Mouse (Mus musculus): ENCODE measurements at regions not wholly inside any gene's neighbourhood (a gene's known extent, or its start where the extent isn't known, plus 50 kb on each side); places are given as distances from the start of the nearest gene placed in this dataset.
A peak's percentile ranks its signal among the peaks of the same experiment; 100 is the strongest.

- DNase-seq (ENCODE audit: low spot score in 2 of 2), result no peak
Measured at GRCm38 (mm10) chr5:119477926-119478325, 192.5 kb upstream of the Tbx3 start.

- DNase-seq (ENCODE audit: low spot score in 2 of 2), result no peak
Measured at GRCm38 (mm10) chr5:119478331-119478730, 192.1 kb upstream of the Tbx3 start.

- DNase-seq (ENCODE audit: low spot score in 2 of 2), result no peak
Measured at GRCm38 (mm10) chr5:119480191-119481190, 190.0 kb upstream of the Tbx3 start.

- DNase-seq (ENCODE audit: low spot score in 2 of 2), result no peak
Measured at GRCm38 (mm10) chr5:119483706-119484105, 186.8 kb upstream of the Tbx3 start.

GRCm38 (mm10) chr5:119486196-119486595, 184.3 kb upstream of the Tbx3 start:
- no peak for DNase-seq (ENCODE audit: low spot score in 2 of 2)

- no peak for DNase-seq (ENCODE audit: low spot score in 2 of 2)
Measured at GRCm38 (mm10) chr5:119487184-119487583, 183.3 kb upstream of the Tbx3 start.

GRCm38 (mm10) chr5:119497501-119497900, 173.0 kb upstream of the Tbx3 start:
- no peak for DNase-seq (ENCODE audit: low spot score in 2 of 2)

- no peak for DNase-seq (ENCODE audit: low spot score in 2 of 2)
Measured at GRCm38 (mm10) chr5:119498431-119498830, 172.0 kb upstream of the Tbx3 start.

- no peak for DNase-seq (ENCODE audit: low spot score in 2 of 2)
Measured at GRCm38 (mm10) chr5:119507709-119508108, 162.8 kb upstream of the Tbx3 start.

- no peak for DNase-seq (ENCODE audit: low spot score in 2 of 2)
Measured at GRCm38 (mm10) chr5:119518506-119519252, 151.8 kb upstream of the Tbx3 start.

GRCm38 (mm10) chr5:119524171-119524570, 146.3 kb upstream of the Tbx3 start:
- DNase-seq (ENCODE audit: low spot score in 2 of 2), result no peak

GRCm38 (mm10) chr5:119525960-119526359, 144.5 kb upstream of the Tbx3 start:
- no peak for DNase-seq (ENCODE audit: low spot score in 2 of 2)

- no peak for DNase-seq (ENCODE audit: low spot score in 2 of 2)
Measured at GRCm38 (mm10) chr5:119530009-119530408, 140.5 kb upstream of the Tbx3 start.

- no peak for DNase-seq (ENCODE audit: low spot score in 2 of 2)
Measured at GRCm38 (mm10) chr5:119534946-119535345, 135.5 kb upstream of the Tbx3 start.

- DNase-seq (ENCODE audit: low spot score in 2 of 2), result peak in 1 of 2 experiments; percentile 16
Measured at GRCm38 (mm10) chr5:119542836-119543235, 127.6 kb upstream of the Tbx3 start.

GRCm38 (mm10) chr5:119543716-119544115, 126.8 kb upstream of the Tbx3 start:
- DNase-seq (ENCODE audit: low spot score in 2 of 2), result no peak

GRCm38 (mm10) chr5:119544681-119545080, 125.8 kb upstream of the Tbx3 start:
- DNase-seq (ENCODE audit: low spot score in 2 of 2), result no peak

- no peak for DNase-seq (ENCODE audit: low spot score in 2 of 2)
Measured at GRCm38 (mm10) chr5:119547070-119547469, 123.4 kb upstream of the Tbx3 start.

GRCm38 (mm10) chr5:119550916-119551315, 119.6 kb upstream of the Tbx3 start:
- DNase-seq (ENCODE audit: low spot score in 2 of 2), result no peak

- DNase-seq (ENCODE audit: low spot score in 2 of 2), result no peak
Measured at GRCm38 (mm10) chr5:119553469-119553868, 117.0 kb upstream of the Tbx3 start.

- no peak for DNase-seq (ENCODE audit: low spot score in 2 of 2)
Measured at GRCm38 (mm10) chr5:119557071-119557470, 113.4 kb upstream of the Tbx3 start.

- no peak for DNase-seq (ENCODE audit: low spot score in 2 of 2)
Measured at GRCm38 (mm10) chr5:119559696-119560095, 110.8 kb upstream of the Tbx3 start.

Data from adrenal gland, postnatal 4 days (tissue).